Mouse (Mus musculus): Measurements from ENCODE around the gene Etl4. TPM values are rescaled to one million over a fixed set of nuclear protein-coding genes. Genes with fewer than 3 reads are reported as not detected.
"Not testable (repeated sequence)": the region's sequence is repeated elsewhere in the genome, so short reads cannot be mapped to it uniquely, and the experiment has no call there.

Gene Etl4
- total RNA-seq, 2 experiments from 2014 or later, result 95.1 to 97.2 TPM

- DNase-seq (ENCODE audit: extremely low spot score in 1 of 2, low spot score in 2 of 2), result no peak
- intact Hi-C loops (cut with DNase I), result no loop called here
Observed at GRCm38 (mm10) chr2:20654598-20655340, 745.2 kb downstream of the Etl4 start.

GRCm38 (mm10) chr2:20655341-20655612, 745.7 kb downstream of the Etl4 start:
- no peak for DNase-seq (ENCODE audit: extremely low spot score in 1 of 2, low spot score in 2 of 2)
- intact Hi-C loops (cut with DNase I), result no loop called here

GRCm38 (mm10) chr2:20657856-20658255, 748.3 kb downstream of the Etl4 start:
- DNase-seq (ENCODE audit: extremely low spot score in 1 of 2, low spot score in 2 of 2), result peak in 1 of 2 experiments; percentile 36
- intact Hi-C loops (cut with DNase I), result no loop called here

- intact Hi-C loops (cut with DNase I), result no loop called here
- no peak for DNase-seq (ENCODE audit: extremely low spot score in 1 of 2, low spot score in 2 of 2)
Observed at GRCm38 (mm10) chr2:20661841-20662240, 752.3 kb downstream of the Etl4 start.

GRCm38 (mm10) chr2:20662696-20663095, 753.1 kb downstream of the Etl4 start:
- no peak for DNase-seq (ENCODE audit: extremely low spot score in 1 of 2, low spot score in 2 of 2)
- intact Hi-C loops (cut with DNase I), result no loop called here

GRCm38 (mm10) chr2:20665309-20665971, 755.9 kb downstream of the Etl4 start:
- no peak for DNase-seq (ENCODE audit: extremely low spot score in 1 of 2, low spot score in 2 of 2)
- intact Hi-C loops (cut with DNase I), result loop anchor here (5.0 kb wide), 1 partner anchor 388 kb away; no protein-coding TSS in a partner anchor

GRCm38 (mm10) chr2:20666051-20666478, 756.5 kb downstream of the Etl4 start:
- peak; percentile 16 to 37 for DNase-seq (ENCODE audit: extremely low spot score in 1 of 2, low spot score in 2 of 2)
- intact Hi-C loops (cut with DNase I), result loop anchor here (5.0 kb wide), 1 partner anchor 389 kb away; no protein-coding TSS in a partner anchor

GRCm38 (mm10) chr2:20667876-20668275, 758.3 kb downstream of the Etl4 start:
- intact Hi-C loops (cut with DNase I), result loop anchor here (5.0 kb wide), 1 partner anchor 391 kb away; no protein-coding TSS in a partner anchor
- DNase-seq (ENCODE audit: extremely low spot score in 1 of 2, low spot score in 2 of 2), result no peak

- DNase-seq (ENCODE audit: extremely low spot score in 1 of 2, low spot score in 2 of 2), result not testable (repeated sequence)
Observed at GRCm38 (mm10) chr2:20668276-20669030, 758.9 kb downstream of the Etl4 start.

GRCm38 (mm10) chr2:20669367-20669766, 759.8 kb downstream of the Etl4 start:
- intact Hi-C loops (cut with DNase I), result loop anchor here (5.0 kb wide), 1 partner anchor 392 kb away; no protein-coding TSS in a partner anchor
- DNase-seq (ENCODE audit: extremely low spot score in 1 of 2, low spot score in 2 of 2), result no peak

More at GRCm38 (mm10) chr2:20668276-20669030, 758.9 kb downstream of the Etl4 start:
- intact Hi-C loops (cut with DNase I), result loop anchor here (5.0 kb wide), 1 partner anchor 391 kb away; no protein-coding TSS in a partner anchor

GRCm38 (mm10) chr2:20671546-20672255, 762.1 kb downstream of the Etl4 start:
- intact Hi-C loops (cut with DNase I), result no loop called here
- DNase-seq (ENCODE audit: extremely low spot score in 1 of 2, low spot score in 2 of 2), result no peak

- intact Hi-C loops (cut with DNase I), result no loop called here
- no peak for DNase-seq (ENCODE audit: extremely low spot score in 1 of 2, low spot score in 2 of 2)
Observed at GRCm38 (mm10) chr2:20672281-20672680, 762.7 kb downstream of the Etl4 start.

- intact Hi-C loops (cut with DNase I), result no loop called here
- DNase-seq (ENCODE audit: extremely low spot score in 1 of 2, low spot score in 2 of 2), result peak; percentile 52 to 68
Observed at GRCm38 (mm10) chr2:20672803-20673603, 763.4 kb downstream of the Etl4 start.

- intact Hi-C loops (cut with DNase I), result no loop called here
- DNase-seq (ENCODE audit: extremely low spot score in 1 of 2, low spot score in 2 of 2), result peak in 1 of 2 experiments; percentile 26
Observed at GRCm38 (mm10) chr2:20676379-20676778, 766.8 kb downstream of the Etl4 start.

- intact Hi-C loops (cut with DNase I), result no loop called here
- DNase-seq (ENCODE audit: extremely low spot score in 1 of 2, low spot score in 2 of 2), result no peak
Observed at GRCm38 (mm10) chr2:20678793-20679192, 769.2 kb downstream of the Etl4 start.

- intact Hi-C loops (cut with DNase I); DNase-seq (ENCODE audit: extremely low spot score in 1 of 2, low spot score in 2 of 2): not testable (repeated sequence)
Observed at GRCm38 (mm10) chr2:20682203-20682602, 772.6 kb downstream of the Etl4 start.

- intact Hi-C loops (cut with DNase I), result no loop called here
- DNase-seq (ENCODE audit: extremely low spot score in 1 of 2, low spot score in 2 of 2), result no peak
Observed at GRCm38 (mm10) chr2:20689389-20689788, 779.8 kb downstream of the Etl4 start.

GRCm38 (mm10) chr2:20692898-20693297, 783.3 kb downstream of the Etl4 start:
- intact Hi-C loops (cut with DNase I), result no loop called here
- no peak for DNase-seq (ENCODE audit: extremely low spot score in 1 of 2, low spot score in 2 of 2)
